Mouse (Mus musculus): Measurements from ENCODE around the gene Gdpd3. TPM values are rescaled to one million over a fixed set of nuclear protein-coding genes. Genes with fewer than 3 reads are reported as not detected.
A peak's percentile ranks its signal among the peaks of the same experiment; 100 is the strongest.

The Gdpd3 gene
- total and polyA plus RNA-seq, 3 experiments, result 1.3 to 1.6 (median 1.5) TPM

DNA sequence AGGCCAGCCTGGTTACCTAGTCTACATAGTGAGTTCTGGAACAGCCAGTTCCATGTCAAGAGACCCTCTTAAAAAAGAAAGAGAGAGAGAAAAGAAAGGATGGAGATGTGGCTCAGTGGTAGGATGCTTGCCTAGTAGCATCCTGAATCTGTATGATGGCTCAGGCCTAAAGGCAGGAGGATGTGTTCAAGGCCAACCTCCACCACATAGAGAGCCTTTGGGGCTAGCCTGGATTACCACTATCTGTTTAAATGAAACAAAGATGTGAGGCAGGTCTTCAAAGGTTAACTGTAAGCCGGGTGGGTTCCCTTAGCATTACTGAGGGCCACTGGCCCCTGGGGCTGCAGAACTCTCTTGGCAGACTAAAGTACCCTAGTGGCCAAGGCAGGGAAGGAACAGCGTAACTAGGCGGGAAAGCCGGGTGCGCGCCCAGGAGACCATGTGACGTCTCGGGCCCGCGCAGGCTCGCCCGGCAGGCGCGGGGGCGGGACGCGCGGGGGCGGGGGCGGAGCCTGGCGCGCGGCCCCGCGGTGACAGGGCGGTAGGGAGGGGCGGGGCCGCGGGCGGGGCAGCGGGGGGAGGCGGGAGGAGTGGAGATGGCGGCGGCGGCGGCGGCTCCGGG lies 7.0 kb upstream of the Gdpd3 start, which contains the start of gene Mapk3:
Mapk3 (plus strand) TSS at position 552 of the 622 bp plus-strand sequence.
- dilution Hi-C loops (cut with MboI; ENCODE audit: extremely low pct_ligation_motif_present, extremely low pct_unique_long_range_greater_than_20kb, low sequenced_read_pairs) (no loop called here), in situ Hi-C loops (cut with MboI; ENCODE audit: low pct_ligation_motif_present, low pct_unique_long_range_greater_than_20kb, low sequenced_read_pairs) (no loop called here)
- H3K9ac ChIP-seq (ENCODE audit: insufficient read depth, low read depth), result peak within 1 kb of the TSS; percentile 50
- DNase-seq (ENCODE audit: extremely low read depth), result peak; percentile 93
- no peak within 1 kb of the TSS; the same call in 1 of the 2 replicates for H3K27ac ChIP-seq (ENCODE audit: insufficient read depth, low read depth)
- H3K36me3 ChIP-seq (replicated peaks in 1 of 2; ENCODE audit: control insufficient read depth in 1 of 2, insufficient read depth in 1 of 2, low read length in 1 of 2), result peaks cover 8 to 25% of the 10 kb centered on the region in 2 experiments
- no peaks in the 10 kb centered on the region for H3K27me3 ChIP-seq (replicated peaks)
- peak within 1 kb of the TSS; percentile 71 to 77 (median 75) for H3K4me3 ChIP-seq (replicated peaks in 1 of 3; ENCODE audit: low read depth in 2 of 3, low read length in 2 of 3, poor library complexity in 1 of 3)
- TF ChIP-seq CTCF (conservative IDR thresholded peaks at IDR 0.05 in 1 of 2, IDR thresholded peaks at IDR 0.05 in 1 of 2; ENCODE audit: low read depth in 2 of 2, low read length in 2 of 2), result peak in 1 of 2 experiments; percentile 72; a peak in 2 of 4 replicates
- no peak for TF ChIP-seq KAT2A (IDR thresholded peaks at IDR 0.05; ENCODE audit: insufficient replicate concordance, low read length)
- peak; percentile 34; the same call in 1 of the 2 replicates for TF ChIP-seq MAX (IDR thresholded peaks at IDR 0.05; ENCODE audit: low read length)
- TF ChIP-seq ZMIZ1 (IDR thresholded peaks at IDR 0.05; ENCODE audit: low read depth, low read length), result no peak
- TF ChIP-seq EP300 (IDR thresholded peaks at IDR 0.05; ENCODE audit: low read length), result no peak
- no peak for TF ChIP-seq SIN3A (IDR thresholded peaks at IDR 0.05; ENCODE audit: low read length)
- TF ChIP-seq USF2 (conservative IDR thresholded peaks at IDR 0.05; ENCODE audit: low read depth, low read length), result peak; percentile 51; the same call in 1 of the 2 replicates
- TF ChIP-seq MAZ (IDR thresholded peaks at IDR 0.05; ENCODE audit: low read depth, low read length), result peak; percentile 43; the same call in 1 of the 2 replicates
- TF ChIP-seq GABPA (IDR thresholded peaks at IDR 0.05; ENCODE audit: insufficient replicate concordance, low read depth, low read length), result no peak
- peak; percentile 49; the same call in 1 of the 2 replicates for TF ChIP-seq POLR2A (IDR thresholded peaks at IDR 0.05; ENCODE audit: low read depth, low read length)
- peak; percentile 91; the same call in 1 of the 2 replicates for TF ChIP-seq E2F4 (IDR thresholded peaks at IDR 0.05; ENCODE audit: insufficient replicate concordance, low read depth, low read length)
- TF ChIP-seq TCF12 (IDR thresholded peaks at IDR 0.05; ENCODE audit: low read depth, low read length), result 0 out of 2 replicates have a peak, but pooled peaks have one; percentile 9
- TF ChIP-seq ZKSCAN1 (IDR thresholded peaks at IDR 0.05; ENCODE audit: borderline replicate concordance, low read depth, low read length), result no peak
- TF ChIP-seq RAD21 (IDR thresholded peaks at IDR 0.05; ENCODE audit: low read depth, low read length), result peak; percentile 20
- TF ChIP-seq MYC (IDR thresholded peaks at IDR 0.05; ENCODE audit: low read depth, low read length), result no peak
- peak; percentile 68 for TF ChIP-seq NRF1 (IDR thresholded peaks at IDR 0.05; ENCODE audit: low read depth, low read length)
- peak; percentile 83 for TF ChIP-seq USF1 (IDR thresholded peaks at IDR 0.05; ENCODE audit: low read depth, low read length)
- peak within 1 kb of the TSS; percentile 88 for H3K4me2 ChIP-seq (ENCODE audit: insufficient read depth, low read depth, poor library complexity, severe bottlenecking)
- H3K79me2 ChIP-seq (replicated peaks; ENCODE audit: control insufficient read depth, extremely low read depth, insufficient read depth, poor library complexity, severe bottlenecking), result no peaks in the 10 kb centered on the region
- H3K9me3 ChIP-seq (replicated peaks; ENCODE audit: low read length), result no peaks in the 10 kb centered on the region
- H3K4me1 ChIP-seq (ENCODE audit: control insufficient read depth in 1 of 2, insufficient read depth in 2 of 2), result peaks cover 8 to 53% of the 10 kb centered on the region in 2 experiments

GRCm38 (mm10) chr7:126759672-126760390 lies 6.3 kb upstream of the Gdpd3 start:
- DNase-seq (ENCODE audit: extremely low read depth), result no peak
- H3K27me3 ChIP-seq (replicated peaks), result no peaks in the 10 kb centered on the region
- peak overlapping the region; percentile 88 for H3K4me2 ChIP-seq (ENCODE audit: insufficient read depth, low read depth, poor library complexity, severe bottlenecking)
- H3K4me3 ChIP-seq (replicated peaks in 1 of 3; ENCODE audit: low read depth in 2 of 3, low read length in 2 of 3, poor library complexity in 1 of 3), result peak overlapping the region; percentile 71 to 77 (median 75)
- peaks cover 15 to 31% of the 10 kb centered on the region in 2 experiments for H3K36me3 ChIP-seq (replicated peaks in 1 of 2; ENCODE audit: control insufficient read depth in 1 of 2, insufficient read depth in 1 of 2, low read length in 1 of 2)
- H3K9me3 ChIP-seq (replicated peaks; ENCODE audit: low read length), result no peaks in the 10 kb centered on the region
- no peaks in the 10 kb centered on the region for H3K79me2 ChIP-seq (replicated peaks; ENCODE audit: control insufficient read depth, extremely low read depth, insufficient read depth, poor library complexity, severe bottlenecking)
- H3K4me1 ChIP-seq (ENCODE audit: control insufficient read depth in 1 of 2, insufficient read depth in 2 of 2), result peaks cover 8 to 49% of the 10 kb centered on the region in 2 experiments
- in situ Hi-C loops (cut with MboI; ENCODE audit: low pct_ligation_motif_present, low pct_unique_long_range_greater_than_20kb, low sequenced_read_pairs), result no loop called here
- H3K27ac ChIP-seq (ENCODE audit: insufficient read depth, low read depth), result no peak overlapping the region; the same call in 1 of the 2 replicates
- H3K9ac ChIP-seq (ENCODE audit: insufficient read depth, low read depth), result peak overlapping the region; percentile 50
- dilution Hi-C loops (cut with MboI; ENCODE audit: extremely low pct_ligation_motif_present, extremely low pct_unique_long_range_greater_than_20kb, low sequenced_read_pairs), result no loop called here
- TF ChIP-seq MXI1 (IDR thresholded peaks at IDR 0.05; ENCODE audit: low read depth, low read length) (peak; percentile 20; the same call in 1 of the 2 replicates), TCF12 (IDR thresholded peaks at IDR 0.05; ENCODE audit: low read depth, low read length) (peak; percentile 39; the same call in 1 of the 2 replicates), ZC3H11A (IDR thresholded peaks at IDR 0.05; ENCODE audit: low read depth, low read length) (no peak), BHLHE40 (IDR thresholded peaks at IDR 0.05; ENCODE audit: low read depth, low read length) (peak; percentile 26; the same call in 1 of the 2 replicates), CHD2 (IDR thresholded peaks at IDR 0.05; ENCODE audit: low read length) (no peak)

Data from CH12.LX (cell line).